Mouse (Mus musculus): ENCODE data around the gene Dab2ip.

Gene Dab2ip

DNA sequence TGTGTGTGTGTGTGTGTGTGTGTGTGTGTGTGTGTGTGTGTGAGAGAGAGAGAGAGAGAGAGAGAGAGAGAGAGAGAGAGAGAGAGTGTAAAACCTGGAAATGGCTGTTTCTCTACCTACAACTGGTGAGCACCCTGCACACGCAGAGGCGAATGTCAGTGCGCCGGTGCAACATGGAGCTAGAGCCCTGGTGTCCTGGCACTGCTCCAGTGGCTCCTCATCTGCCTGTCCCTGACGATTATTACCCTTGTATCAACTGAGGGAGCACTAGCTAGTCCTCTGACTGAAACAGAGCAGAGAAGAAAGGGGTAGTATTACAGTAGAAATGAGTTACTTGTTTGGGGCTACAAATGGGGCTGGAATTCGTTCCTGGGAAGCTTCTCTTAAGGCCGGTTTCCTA lies 155.4 kb downstream of the Dab2ip start:
- DNase-seq (ENCODE audit: low spot score in 2 of 2) = no peak

- peak in 1 of 2 experiments; percentile 28 for DNase-seq (ENCODE audit: low spot score in 2 of 2)
Observed at GRCm38 (mm10) chr2:35714742-35715167, 156.7 kb downstream of the Dab2ip start.

DNA sequence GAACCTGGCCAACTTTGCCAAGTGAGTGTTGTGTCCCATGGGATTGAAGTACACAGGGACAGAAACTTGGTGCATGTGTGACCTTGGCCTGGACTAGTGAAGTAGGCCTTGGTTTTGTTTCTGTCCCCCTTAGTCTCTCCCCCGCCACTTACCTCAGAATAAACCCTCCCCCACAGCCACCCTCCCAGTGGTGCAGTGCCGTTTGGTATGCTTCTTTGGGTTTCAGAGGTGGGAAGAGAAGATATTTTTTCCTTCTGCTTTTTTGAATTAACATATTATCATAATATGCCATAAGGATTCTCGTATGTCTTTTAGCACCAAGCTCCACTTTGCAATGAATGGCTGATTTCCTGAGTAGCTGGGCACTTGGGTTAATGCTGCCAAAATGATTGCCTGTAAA lies 157.4 kb downstream of the Dab2ip start:
- no peak for DNase-seq (ENCODE audit: low spot score in 2 of 2)

DNA sequence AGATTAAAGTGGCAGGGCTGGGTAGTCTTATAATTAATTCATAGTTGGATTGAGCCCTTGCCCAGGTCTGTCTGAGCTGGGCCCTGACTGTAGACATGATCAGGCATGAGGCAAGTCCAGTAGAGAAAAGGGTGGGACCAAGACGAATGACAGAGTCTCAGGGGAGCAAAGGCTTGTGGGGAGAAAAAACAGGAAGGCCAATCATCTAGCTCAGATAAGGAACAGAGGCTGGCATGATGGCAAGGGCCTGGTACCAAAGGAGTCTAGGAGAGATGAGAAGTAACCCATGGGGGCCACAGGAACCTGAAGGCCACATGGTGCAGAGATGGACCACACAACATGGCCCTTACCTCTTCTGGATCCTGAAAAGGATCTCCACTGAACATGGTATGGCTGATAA lies 158.1 kb downstream of the Dab2ip start:
- DNase-seq (ENCODE audit: low spot score in 2 of 2) = no peak

GRCm38 (mm10) chr2:35718003-35718500 lies 160.0 kb downstream of the Dab2ip start:
- no peak for DNase-seq (ENCODE audit: low spot score in 2 of 2)

- no peak for DNase-seq (ENCODE audit: low spot score in 2 of 2)
Observed at GRCm38 (mm10) chr2:35718662-35719061, 160.6 kb downstream of the Dab2ip start.

DNA sequence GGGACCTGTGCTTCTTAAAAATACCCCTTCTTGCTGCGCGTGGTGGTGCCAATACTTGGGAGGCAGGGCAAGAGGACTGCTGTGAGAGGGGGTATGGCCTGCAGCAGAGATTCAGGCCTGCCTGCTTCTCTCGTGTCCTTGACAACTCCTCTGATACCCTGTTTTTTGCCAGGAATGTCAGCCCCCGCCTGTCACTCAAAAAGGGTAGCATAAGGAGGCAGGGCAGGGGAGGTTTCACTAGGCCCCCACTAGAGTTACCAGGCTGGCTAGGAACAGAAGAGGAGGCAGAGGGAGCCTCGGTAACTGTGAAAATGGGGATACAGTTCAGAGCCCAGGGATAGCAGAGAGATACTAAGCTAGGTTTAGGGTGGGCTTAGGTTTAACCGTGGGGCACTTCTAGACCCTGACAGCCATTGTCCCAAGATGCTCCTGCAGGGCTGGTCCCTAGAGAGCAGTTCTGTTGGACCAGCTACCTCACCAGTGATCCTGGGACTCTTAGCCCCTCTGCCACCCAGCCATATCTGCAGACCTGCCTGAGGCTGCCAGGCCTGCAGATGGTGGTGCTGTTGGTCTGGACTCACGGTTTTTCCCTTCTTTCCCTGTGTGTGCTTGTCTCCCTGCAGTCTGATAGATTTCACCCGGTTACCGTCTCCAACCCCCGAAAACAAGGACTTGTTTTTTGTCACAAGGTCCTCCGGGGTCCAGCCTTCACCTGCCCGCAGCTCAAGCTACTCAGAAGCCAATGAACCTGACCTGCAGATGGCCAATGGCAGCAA lies 161.4 kb downstream of the Dab2ip start:
- no peak for DNase-seq (ENCODE audit: low spot score in 2 of 2)

DNA sequence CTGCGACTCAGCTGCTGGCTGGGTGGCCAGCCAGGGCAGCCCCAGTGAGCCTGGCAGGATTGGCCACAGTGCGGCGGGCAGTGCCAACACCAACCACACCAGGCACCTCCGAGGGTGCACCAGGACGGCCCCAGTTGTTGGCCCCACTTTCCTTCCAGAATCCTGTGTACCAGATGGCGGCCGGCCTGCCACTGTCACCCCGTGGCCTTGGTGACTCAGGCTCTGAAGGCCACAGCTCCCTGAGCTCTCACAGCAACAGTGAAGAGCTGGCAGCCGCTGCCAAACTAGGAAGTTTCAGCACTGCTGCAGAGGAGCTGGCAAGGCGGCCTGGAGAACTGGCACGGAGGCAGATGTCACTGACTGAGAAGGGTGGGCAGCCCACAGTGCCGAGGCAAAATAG lies 162.0 kb downstream of the Dab2ip start:
- peak in 1 of 2 experiments; percentile 43 for DNase-seq (ENCODE audit: low spot score in 2 of 2)

GRCm38 (mm10) chr2:35720550-35720949 lies 162.5 kb downstream of the Dab2ip start:
- DNase-seq (ENCODE audit: low spot score in 2 of 2) = no peak

DNA sequence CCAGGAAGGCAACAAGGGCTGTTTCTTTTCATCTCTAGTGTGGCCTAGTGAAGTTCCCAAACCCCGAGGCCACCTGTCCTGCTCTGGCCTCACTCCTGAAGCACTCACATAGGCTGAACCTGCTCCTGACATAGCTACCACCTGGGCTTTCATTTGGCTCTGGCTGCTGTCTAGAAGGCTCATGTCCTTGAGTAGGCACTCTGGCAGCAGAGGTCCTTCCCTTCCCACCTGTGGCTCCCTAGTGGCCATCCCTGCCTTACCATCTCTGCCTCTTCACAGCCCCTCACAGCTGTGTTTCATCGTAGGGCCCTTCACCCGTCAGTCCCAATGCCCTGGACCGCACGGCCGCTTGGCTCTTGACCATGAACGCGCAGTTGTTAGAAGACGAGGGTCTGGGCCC lies 162.9 kb downstream of the Dab2ip start:
- DNase-seq (ENCODE audit: low spot score in 2 of 2) = no peak

DNA sequence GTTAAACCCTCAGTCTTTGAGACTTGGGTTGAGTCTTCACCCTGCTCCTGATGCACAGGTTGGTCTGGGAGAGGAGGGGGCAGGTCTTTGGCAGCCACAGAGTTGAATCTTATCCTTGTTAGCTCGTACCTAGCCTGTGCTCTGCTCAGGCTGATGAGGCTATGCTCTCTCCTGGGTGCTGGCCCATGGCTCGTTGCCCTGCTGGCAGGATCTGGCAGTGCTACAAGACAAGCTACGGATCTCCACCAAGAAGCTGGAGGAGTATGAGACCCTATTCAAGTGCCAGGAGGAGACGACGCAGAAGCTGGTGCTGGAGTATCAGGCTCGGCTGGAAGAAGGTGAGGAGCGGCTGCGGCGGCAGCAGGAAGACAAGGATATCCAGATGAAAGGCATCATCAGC lies 164.8 kb downstream of the Dab2ip start:
- DNase-seq (ENCODE audit: low spot score in 2 of 2) = no peak

- DNase-seq (ENCODE audit: low spot score in 2 of 2) = no peak
Observed at GRCm38 (mm10) chr2:35723267-35723666, 165.2 kb downstream of the Dab2ip start.

GRCm38 (mm10) chr2:35723691-35724090 lies 165.6 kb downstream of the Dab2ip start:
- DNase-seq (ENCODE audit: low spot score in 2 of 2) = no peak

- DNase-seq (ENCODE audit: low spot score in 2 of 2) = peak in 1 of 2 experiments; percentile 49
Observed at GRCm38 (mm10) chr2:35728633-35729032, 170.6 kb downstream of the Dab2ip start.

DNA sequence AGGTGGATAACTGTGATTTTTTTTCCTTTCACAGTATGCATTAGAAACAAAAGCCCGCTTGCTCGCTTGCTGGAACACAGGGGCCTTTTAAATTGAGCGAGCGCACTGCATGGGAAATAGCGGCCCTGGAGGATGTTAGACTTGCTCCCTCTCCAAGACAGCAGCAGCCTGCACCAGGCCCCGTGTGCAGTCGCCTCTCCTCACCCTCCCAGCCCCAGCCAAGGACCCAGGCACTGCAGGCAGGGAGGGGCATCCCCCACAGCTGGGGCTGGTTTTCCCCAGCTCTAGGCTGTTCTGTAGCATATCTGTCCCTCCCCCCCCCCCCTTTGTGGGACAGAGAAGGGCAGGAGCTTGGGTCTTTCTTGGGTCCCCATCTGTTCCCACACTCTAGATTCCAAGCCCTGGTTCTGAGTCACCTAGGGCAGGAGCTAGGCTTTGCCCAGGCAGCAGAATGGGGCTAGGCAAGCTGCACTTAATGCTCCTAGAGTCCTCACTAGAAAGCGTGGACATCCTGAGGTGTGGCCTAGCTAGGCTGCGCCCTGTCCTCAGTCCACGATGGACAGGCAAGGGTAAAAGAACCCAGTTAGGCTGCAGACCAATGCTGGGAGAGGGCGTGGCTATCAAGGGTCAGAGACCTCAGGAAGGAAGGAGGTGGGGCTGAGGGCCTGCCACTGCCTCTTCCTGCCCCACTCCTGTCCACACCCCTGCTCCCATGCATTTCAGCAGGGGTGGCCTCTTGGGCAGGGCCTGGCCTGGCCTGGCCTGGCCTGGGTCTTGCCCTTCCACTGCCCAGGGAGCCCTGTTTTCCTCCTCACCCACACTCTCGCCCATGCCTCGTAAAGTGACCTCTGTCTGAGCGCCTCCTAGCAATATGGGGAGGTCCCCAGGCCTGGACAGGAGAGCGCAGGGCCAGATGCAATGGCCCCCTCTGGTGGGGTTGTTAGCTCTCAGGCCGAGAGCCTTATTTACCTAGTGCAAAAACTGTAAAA lies 171.3 kb downstream of the Dab2ip start:
- peak in 1 of 2 experiments; percentile 26 for DNase-seq (ENCODE audit: low spot score in 2 of 2)

DNA sequence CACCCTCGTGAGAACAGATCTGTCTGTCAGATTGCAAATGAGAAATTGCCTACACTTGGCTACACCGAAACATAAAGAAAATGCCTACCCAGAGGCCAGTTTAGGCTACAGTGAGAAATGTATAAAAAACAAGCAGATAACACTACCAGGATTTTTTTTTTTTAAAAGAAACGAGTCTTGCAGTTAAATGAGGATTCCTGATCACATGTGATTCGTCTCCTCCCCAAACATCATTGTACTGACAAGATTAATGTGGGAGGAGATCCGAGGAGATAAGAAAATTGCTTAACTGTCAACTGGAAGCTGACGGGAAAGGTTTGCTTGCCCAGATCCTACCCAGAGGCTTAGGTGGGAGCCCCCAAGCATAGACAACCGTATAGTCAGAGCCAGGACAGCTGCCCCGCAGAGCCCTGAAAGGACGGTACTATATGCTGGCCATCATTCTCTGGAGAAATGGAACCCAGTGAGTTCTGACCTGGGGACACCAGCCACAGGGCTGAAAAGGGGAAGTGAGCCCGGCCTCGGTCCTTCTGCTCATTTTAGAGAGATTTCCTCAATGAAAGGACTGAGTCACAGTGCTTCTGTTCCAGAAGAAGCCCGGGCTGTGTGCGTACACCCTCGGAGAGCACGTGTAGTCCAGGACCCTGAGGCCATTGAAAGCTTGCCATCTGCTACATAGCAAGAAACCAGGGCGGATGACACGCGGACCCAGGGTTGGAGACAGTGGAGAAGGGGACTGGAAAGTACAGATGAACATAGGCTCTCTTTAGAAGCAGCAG lies 173.8 kb downstream of the Dab2ip start:
- DNase-seq (ENCODE audit: low spot score in 2 of 2) = no peak

DNA sequence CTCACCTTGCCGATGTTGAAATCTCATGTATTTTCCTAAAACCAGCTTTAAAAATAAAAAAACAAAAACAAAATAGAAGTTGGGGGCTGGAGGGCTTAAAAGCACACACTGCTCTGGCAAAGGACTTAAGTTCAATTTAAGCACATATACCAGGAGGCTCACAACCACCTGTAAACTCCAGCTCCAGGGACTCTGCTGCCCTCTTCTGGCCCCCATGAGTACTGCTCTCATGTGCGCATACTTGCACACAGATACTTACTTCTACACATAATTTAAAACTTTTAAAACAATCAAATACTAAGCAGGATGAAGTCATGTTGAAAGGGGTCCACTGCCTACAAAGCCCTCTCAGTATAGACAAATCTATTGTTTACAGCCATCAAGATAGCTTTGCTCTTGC lies 176.9 kb downstream of the Dab2ip start:
- no peak for DNase-seq (ENCODE audit: low spot score in 2 of 2)

DNA sequence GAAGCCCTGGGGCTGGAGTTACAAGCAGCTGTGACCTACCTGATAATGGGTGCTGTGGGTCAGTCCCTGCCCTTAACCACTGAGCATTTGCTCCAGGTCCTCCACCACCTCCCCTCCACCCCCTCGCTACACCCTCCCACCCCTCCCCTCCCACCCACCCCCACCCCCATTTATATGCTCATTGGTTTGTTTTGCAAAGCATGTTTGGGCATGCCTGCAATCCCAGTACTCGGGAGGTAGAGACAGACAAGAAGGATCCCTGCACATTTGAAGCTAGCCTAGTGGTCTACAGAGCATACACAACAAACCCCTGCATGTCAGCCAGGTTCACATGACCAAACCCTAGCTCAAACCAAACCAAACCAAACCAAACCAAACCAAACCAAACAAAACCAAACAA lies 178.0 kb downstream of the Dab2ip start:
- no peak for DNase-seq (ENCODE audit: low spot score in 2 of 2)

GRCm38 (mm10) chr2:35737467-35738027 lies 179.5 kb downstream of the Dab2ip start:
- no peak for DNase-seq (ENCODE audit: low spot score in 2 of 2)

GRCm38 (mm10) chr2:35739669-35740254 lies 181.7 kb downstream of the Dab2ip start:
- no peak for DNase-seq (ENCODE audit: low spot score in 2 of 2)

GRCm38 (mm10) chr2:35745876-35746275 lies 187.8 kb downstream of the Dab2ip start:
- DNase-seq (ENCODE audit: low spot score in 2 of 2) = no peak
